Mouse (Mus musculus) lung, postnatal 0 days (tissue): ENCODE measurements around the gene Casc4.

Experiments used
- CTCF ChIP-seq: IDR thresholded peaks from 2 replicates; pipeline ENCODE4 v1.5.1; 2016; ENCODE audit warnings: antibody characterized with exemption, mild to moderate bottlenecking
- EP300 ChIP-seq: IDR thresholded peaks from 2 replicates; pipeline ENCODE4 v1.6.1; 2016; ENCODE audit warnings: antibody characterized with exemption, mild to moderate bottlenecking, control low read depth

DNA sequence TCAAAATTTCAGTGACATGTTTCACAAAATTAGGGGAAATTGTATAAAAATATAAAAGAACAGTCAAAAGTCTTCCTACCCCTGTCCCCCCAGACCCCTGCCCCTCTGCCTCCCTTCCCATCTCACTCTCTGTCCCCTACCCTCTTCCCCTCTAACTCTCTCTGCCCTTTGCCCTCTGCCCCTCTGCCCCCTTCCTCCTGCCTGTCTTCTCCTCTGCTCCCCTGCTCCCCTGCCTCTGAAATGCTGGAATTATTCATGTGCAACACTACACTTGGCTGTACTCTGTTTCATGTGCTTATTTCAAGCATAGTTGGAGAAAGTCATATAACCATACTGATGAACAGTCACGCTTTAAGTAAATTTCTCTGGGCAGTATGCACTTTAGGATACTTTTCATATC, 19.6 kb downstream of the Casc4 start:
- TF ChIP-seq CTCF (no peak), EP300 (no peak)
